Mouse (Mus musculus) bone marrow macrophage, adult 2 months (primary cell): ENCODE measurements around the gene Ccdc181.

Experiments used
- CTCF ChIP-seq: IDR thresholded peaks from 2 replicates; pipeline ENCODE4 v1.5.1; 2012; ENCODE audit warnings: low read depth, mild to moderate bottlenecking, low read length, moderate library complexity
- POLR2A ChIP-seq: IDR thresholded peaks from 2 replicates; pipeline ENCODE4 v1.6.1; 2012; ENCODE audit warnings: mild to moderate bottlenecking, low read depth, low read length, borderline replicate concordance

GRCm38 (mm10) chr1:164322987-164323650 is 47.7 kb downstream of the Ccdc181 start:
- TF ChIP-seq POLR2A = no peak
- TF ChIP-seq CTCF = no peak
